Mouse (Mus musculus) hindbrain, embryonic 12.5 days (tissue): ENCODE results near the gene Cbx8. TPM values are rescaled to one million over a fixed set of nuclear protein-coding genes. Genes with fewer than 3 reads are reported as not detected.

Experiments
- ATAC-seq: fragments of 200-750 bp; cut with Nextera tagmentation; 2 replicates; pipeline ENCODE4 v1.8.0; 2017; ENCODE audit warnings: moderate TSS enrichment; ENCODE audit not compliant: low FRiP score
- H3K27ac ChIP-seq: fragments of 300-500 bp; sonication (generic); 2 replicates; pipeline ENCODE4 v1.5.1; 2016; ENCODE audit warnings: mild to moderate bottlenecking
- H3K27me3 ChIP-seq: fragments of 300-500 bp; sonication (generic); 2 replicates; pipeline ENCODE4 v1.6.1; 2016; ENCODE audit warnings: mild to moderate bottlenecking
- H3K36me3 ChIP-seq: fragments of 300-500 bp; sonication (generic); 2 replicates; pipeline ENCODE4 v1.6.1; 2016; ENCODE audit warnings: mild to moderate bottlenecking
- H3K4me1 ChIP-seq: fragments of 300-500 bp; sonication (generic); 2 replicates; pipeline ENCODE4 v1.6.1; 2016
- H3K4me2 ChIP-seq: fragments of 300-500 bp; sonication (generic); replicated peaks from 2 replicates; pipeline ENCODE4 v1.6.1; 2016; ENCODE audit warnings: mild to moderate bottlenecking
- H3K4me3 ChIP-seq: fragments of 300-500 bp; sonication (generic); 2 replicates; pipeline ENCODE4 v1.5.1; 2016; ENCODE audit warnings: mild to moderate bottlenecking
- H3K9ac ChIP-seq: fragments of 300-500 bp; sonication (generic); 2 replicates; pipeline ENCODE4 v1.6.1; 2016; ENCODE audit warnings: mild to moderate bottlenecking, moderate library complexity
- H3K9me3 ChIP-seq: fragments of 300-500 bp; sonication (generic); replicated peaks from 2 replicates; pipeline ENCODE4 v1.6.1; 2016; ENCODE audit warnings: mild to moderate bottlenecking
- WGBS: fragments of 180-500 bp; shearing (Covaris S2); methylation state at CpG from one replicate; pipeline ENCODE4 v1.1.7; 2016; 5-methylcytosine and 5-hydroxymethylcytosine counted together
- polyA plus RNA-seq: library from polyadenylated mRNA; unstranded; fragments of >200 nt; fragmentation: Nextera tagmentation; extraction: Ambion mirVana; gene quantifications from 2 replicates; pipeline ENCODE4 v1.2.1, GENCODE M21; 2016

The Cbx8 gene
- polyA plus RNA-seq, 1 experiment from 2014 or later: 9.9 TPM

DNA sequence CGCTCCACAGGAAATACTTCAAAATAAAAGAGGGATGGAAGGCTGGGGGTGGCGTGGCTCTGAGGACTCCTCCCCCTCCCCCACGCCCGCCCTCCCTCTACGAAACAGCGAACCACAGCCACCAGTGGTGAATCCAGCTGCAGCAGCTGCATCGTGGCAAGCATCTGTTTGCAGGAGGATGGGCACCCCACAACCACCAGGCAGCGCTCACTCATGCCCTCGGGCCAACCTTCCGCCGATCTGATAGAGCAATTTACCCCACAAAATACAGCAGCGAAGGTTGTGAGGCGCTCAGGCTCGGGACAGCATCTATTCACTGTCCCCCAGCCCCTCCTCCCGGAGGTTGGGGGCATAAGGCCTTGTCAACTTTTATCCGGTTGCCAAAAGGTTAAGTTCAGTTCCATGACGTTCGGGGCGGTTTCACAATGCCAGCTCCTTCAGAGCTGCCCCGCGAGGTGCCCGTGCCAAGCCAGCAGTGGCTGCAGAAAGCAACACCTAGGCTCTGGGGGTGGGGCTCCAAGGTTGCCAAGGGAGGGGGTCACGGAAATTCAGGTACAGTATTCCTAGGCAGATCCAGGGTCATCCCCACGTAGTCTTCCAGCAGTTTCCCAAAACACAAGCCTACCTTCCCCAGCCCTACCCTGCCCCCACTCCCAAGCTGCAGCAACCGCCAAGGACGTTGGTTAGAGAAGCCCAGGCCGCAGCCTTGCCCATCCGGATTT, 43.1 kb upstream of the Cbx8 start:
- H3K4me3 ChIP-seq: peak overlapping the region; percentile 85
- peaks cover 71% of the 10 kb centered on the region for H3K4me1 ChIP-seq
- H3K27me3 ChIP-seq: peaks cover 75% of the 10 kb centered on the region
- no peaks in the 10 kb centered on the region for H3K9me3 ChIP-seq
- under 1% methylated on average over 28 of the region's 28 CpGs for WGBS
- peaks cover 15% of the 10 kb centered on the region for H3K36me3 ChIP-seq
- H3K27ac ChIP-seq: no peak overlapping the region
- peak overlapping the region; percentile 88 for H3K4me2 ChIP-seq
- no peak for ATAC-seq
- peak overlapping the region; percentile 92 for H3K9ac ChIP-seq

DNA sequence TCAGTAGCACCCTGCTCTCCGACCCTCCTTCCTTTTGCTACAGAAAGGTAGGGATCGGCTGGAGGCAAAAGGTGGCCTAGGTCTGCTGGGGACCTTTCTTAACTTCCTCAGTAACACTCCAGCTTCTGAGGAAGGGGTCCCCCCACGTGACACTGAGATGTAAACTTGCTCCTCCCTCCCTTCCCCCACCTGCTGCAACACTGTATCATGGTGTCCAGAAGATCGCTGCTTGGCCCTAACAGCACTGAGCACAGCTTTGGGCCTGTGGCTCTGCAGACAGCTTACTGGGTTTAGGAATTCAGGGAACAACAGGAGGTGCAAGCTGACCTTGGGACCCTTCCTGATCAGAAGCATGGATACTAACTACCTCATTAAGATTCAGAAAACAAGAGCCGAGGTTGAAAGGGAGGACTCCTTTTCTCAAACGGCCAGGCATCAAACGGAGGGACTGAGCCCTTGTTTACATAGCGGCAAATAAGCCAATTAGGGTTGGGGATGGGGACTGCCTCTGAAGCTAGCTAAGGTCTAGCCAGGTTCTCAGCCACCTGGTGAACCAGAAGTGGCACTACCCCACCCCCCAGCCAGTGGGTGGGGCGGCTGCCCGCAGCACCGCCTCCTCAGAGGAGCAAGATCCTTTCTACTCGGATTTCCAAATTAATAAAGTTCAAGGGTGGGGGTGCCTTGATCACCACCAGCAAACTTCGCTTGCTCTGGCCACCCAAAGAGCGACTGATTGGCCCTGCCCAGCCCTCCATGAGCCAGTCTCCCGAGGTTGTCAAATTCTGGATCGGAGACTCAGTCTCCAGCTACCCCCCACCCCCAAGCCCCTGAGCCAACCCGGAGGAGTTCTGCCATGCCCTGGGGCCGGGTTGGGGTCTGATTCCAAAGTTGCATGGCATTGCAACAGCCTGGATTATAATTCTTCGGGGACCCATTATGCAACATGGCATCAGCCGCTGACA, 42.1 kb upstream of the Cbx8 start:
- Histone ChIP-seq H3K4me3 (peak overlapping the region; percentile 85), H3K4me1 (peaks cover 80% of the 10 kb centered on the region), H3K9ac (0 out of 2 replicates have a peak overlapping the region, but pooled peaks have one; percentile 92), H3K27me3 (peaks cover 68% of the 10 kb centered on the region), H3K9me3 (no peaks in the 10 kb centered on the region), H3K27ac (no peak overlapping the region), H3K4me2 (peak overlapping the region; percentile 88), H3K36me3 (peaks cover 15% of the 10 kb centered on the region)
- ATAC-seq: no peak
- 9% methylated on average over 20 of the region's 20 CpGs for WGBS

DNA sequence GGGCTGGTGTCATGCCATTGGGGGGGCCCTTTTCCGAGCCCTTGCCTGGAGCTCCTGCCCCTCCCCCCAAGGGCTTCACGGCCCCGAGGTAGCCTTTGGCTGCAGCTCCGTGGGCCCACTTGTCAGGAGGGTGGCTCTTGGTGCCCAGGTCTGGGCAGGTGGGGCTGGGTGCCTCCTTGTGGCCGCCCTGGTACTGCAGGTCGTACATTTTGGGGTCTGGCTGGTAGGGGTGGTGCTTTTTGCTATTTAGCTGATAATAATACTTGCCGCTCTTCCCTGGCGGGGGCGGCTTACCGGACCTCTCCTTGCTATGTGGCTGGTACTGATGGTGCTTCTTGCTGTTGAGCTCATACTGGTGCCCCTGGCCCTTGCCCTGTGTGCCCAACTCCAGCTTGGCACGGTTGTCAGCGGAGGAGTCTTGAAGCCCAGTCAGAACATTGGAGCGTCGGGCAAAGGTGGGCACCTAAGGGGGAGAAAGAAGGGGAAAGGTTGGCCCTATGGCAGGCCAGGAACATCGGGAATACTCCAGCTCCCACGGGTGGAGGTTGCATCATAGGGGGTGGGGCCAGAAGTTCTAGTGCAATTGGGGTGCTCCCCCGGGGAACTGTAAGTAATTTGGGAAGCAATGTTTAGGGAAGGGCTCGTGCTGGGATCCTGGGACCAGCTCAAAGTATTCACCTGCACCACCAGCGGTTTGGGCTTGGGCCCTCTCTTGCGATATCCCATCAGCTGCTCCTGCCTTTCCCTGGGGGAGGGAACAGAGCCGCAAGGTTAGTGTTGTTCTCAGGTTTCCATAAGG, 41.3 kb upstream of the Cbx8 start:
- peaks cover 15% of the 10 kb centered on the region for H3K36me3 ChIP-seq
- 12% methylated on average over 21 of the region's 21 CpGs for WGBS
- H3K9me3 ChIP-seq: no peaks in the 10 kb centered on the region
- H3K4me2 ChIP-seq: peak overlapping the region; percentile 88; the same call in 1 of the 2 replicates
- peaks cover 59% of the 10 kb centered on the region for H3K27me3 ChIP-seq
- peaks cover 76% of the 10 kb centered on the region for H3K4me1 ChIP-seq
- no peak overlapping the region for H3K9ac ChIP-seq
- no peak overlapping the region for H3K27ac ChIP-seq
- ATAC-seq: no peak
- H3K4me3 ChIP-seq: peak overlapping the region; percentile 21

DNA sequence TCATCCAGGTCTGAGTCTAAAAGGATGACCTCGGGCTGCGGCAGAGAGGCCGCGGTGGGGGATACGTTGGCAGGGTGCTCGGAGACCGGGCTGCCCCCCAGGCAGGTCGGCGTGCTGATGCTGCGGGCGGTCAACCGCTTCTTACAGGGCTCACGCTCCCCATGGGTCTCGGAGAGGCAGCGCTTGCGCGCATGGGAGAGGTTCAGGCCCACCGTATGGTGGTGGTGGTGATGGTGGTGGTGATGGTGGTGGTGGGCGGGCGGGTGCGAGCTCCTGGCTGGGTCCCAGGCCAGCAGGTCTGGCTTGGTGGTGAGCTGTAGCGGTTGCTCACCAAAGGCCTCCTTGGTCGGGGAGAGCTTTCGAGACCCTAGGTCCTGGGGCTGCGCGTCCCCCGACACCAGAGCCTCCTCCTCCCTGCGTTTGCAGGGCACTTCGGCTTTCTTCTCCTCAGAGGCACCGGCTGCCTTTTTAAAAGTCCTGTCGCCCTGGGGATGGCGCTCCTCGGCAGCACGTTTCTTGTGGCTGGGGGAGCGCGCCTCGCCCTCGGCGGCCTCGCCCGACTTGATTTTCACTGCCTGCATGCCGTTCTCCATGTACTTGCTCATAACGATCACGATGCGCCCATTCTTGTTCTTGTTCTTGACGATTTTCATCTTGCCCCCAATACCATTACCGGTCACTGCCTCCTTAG, 40.5 kb upstream of the Cbx8 start:
- ATAC-seq: no peak
- peaks cover 52% of the 10 kb centered on the region for H3K27me3 ChIP-seq
- H3K4me1 ChIP-seq: peaks cover 68% of the 10 kb centered on the region
- H3K4me2 ChIP-seq: peak overlapping the region; percentile 27
- H3K27ac ChIP-seq: no peak overlapping the region
- H3K4me3 ChIP-seq: peak overlapping the region; percentile 21
- peaks cover 15% of the 10 kb centered on the region for H3K36me3 ChIP-seq
- 11% methylated on average over 44 of the region's 47 CpGs for WGBS
- H3K9me3 ChIP-seq: no peaks in the 10 kb centered on the region
- 0 out of 2 replicates have a peak overlapping the region, but pooled peaks have one; percentile 15 for H3K9ac ChIP-seq

DNA sequence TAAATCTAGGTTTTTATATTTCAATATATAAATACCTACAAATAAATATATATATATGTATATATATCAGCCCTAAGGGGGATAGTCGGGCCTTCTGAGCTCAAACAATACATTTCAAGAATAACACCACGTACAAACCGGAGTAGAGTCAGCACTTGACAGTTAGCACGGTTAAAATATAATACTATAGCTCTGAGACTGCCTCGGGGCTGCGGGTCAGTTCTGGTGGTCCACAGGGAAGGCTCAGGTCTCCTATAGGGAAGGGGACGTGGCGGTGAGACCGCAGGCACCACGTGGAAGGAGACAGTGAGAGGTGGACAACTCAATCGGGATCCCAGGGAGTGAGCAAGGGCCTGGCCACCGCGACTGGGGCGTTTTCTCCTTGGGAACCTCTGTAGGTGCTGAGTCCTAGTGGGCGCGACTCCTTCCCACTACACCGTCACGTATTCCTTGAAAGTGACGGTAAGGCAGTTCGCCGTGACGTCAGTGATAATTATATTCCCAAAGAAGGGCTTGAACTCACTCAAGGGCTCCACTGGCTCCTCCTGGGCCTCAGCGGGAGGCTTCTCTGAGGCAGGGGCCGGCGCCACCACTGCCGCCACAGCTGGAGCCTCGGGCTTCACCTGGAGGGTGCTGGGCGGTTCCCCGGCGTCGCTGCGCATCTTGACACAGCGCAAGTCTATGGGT, 39.8 kb upstream of the Cbx8 start:
- H3K27ac ChIP-seq: no peak overlapping the region
- 22% methylated on average over 33 of the region's 33 CpGs for WGBS
- peak overlapping the region; percentile 21 for H3K4me3 ChIP-seq
- H3K4me1 ChIP-seq: peaks cover 68% of the 10 kb centered on the region
- no peak for ATAC-seq
- H3K9me3 ChIP-seq: no peaks in the 10 kb centered on the region
- peak overlapping the region; percentile 27 for H3K4me2 ChIP-seq
- peaks cover 52% of the 10 kb centered on the region for H3K27me3 ChIP-seq
- peaks cover 15% of the 10 kb centered on the region for H3K36me3 ChIP-seq
- 0 out of 2 replicates have a peak overlapping the region, but pooled peaks have one; percentile 15 for H3K9ac ChIP-seq

DNA sequence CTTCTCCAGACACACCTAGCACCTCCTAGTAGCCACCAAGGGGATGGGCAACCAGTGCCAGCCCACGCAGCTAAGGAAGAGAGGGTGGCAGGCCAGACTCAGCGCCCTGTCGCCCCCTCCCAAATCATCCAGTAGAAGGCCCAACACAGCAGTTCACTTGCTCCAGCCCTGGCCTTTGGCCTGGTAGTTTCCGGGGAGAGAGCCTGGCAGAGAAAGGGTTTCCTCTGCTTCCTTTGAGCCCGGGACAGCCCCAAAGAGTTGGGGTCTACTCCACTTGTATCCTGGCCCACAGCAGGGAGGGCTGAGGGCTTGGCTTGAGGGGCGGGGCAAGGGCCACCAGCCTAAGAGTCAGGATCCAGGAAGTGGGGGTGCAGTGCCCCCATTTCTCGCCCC, 38.7 kb upstream of the Cbx8 start:
- Histone ChIP-seq H3K27ac (peak overlapping the region; percentile 68), H3K36me3 (peaks cover 15% of the 10 kb centered on the region), H3K9me3 (no peaks in the 10 kb centered on the region), H3K4me2 (peak overlapping the region; percentile 44), H3K9ac (peak overlapping the region; percentile 57; the same call in 1 of the 2 replicates), H3K4me1 (peaks cover 64% of the 10 kb centered on the region), H3K27me3 (peaks cover 54% of the 10 kb centered on the region), H3K4me3 (peak overlapping the region; percentile 7; the same call in 1 of the 2 replicates)
- 26% methylated on average over 7 of the region's 7 CpGs for WGBS
- ATAC-seq: peak; percentile 3; the same call in 1 of the 2 replicates

DNA sequence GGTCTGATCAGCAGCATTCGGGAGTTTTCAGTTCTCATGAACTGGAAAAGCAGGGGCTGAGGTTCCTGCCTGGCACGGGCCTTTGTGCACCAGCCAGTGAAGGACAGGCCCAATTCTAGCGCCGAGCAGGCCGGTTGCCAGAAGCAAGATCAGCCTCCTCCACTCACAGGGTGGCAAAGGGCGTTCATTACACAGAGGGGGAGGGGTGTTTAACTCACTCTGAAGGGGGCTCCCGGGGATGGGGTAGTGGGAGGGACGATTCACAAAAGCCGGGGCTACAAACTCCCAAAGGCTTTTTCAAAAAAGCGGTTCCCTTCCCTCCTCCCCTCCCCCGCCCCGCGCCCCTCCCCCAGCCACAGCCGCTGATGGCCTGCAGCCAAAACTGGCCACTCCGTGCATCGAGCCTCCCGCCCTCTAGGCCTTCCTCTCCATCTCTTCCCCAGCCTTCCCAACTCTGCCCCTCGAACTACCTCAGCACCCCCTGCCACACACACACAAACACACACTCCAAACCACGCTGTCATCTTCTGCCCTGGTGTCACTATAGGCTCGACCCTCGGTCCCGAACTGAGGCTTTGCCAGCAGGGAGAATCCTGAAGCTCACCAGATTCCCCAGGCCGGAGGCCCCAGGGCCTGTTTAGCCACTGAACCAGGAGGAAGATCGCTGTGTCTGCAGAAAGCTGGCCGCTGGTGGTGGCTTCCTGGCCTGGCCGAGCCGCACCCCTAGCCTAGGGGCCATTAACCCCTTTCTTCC, 38.1 kb upstream of the Cbx8 start:
- peak; percentile 81 for ATAC-seq
- H3K4me1 ChIP-seq: peaks cover 58% of the 10 kb centered on the region

DNA sequence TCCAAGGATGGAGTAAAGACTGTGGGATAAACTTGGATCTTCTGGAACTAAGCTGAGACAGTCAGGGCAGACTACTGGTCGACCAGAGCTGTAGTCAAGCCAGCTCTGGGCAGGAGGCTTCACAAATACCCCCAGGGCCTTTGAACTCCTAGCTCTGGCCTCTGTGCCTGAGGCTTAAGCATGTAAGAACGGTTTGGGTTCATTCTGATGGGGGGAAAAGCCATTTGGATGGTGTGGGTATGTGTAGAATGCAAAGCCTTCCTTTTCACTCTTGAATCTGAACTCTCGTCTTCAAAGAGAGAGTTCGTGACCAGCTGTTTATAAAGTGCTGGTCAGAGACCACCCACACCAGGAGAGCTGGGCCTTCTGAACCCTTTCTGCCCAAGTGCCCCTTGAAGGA, 37.0 kb upstream of the Cbx8 start:
- ATAC-seq: no peak
- H3K27me3 ChIP-seq: peaks cover 51% of the 10 kb centered on the region
- no peak overlapping the region for H3K4me3 ChIP-seq
- no peaks in the 10 kb centered on the region for H3K9me3 ChIP-seq
- H3K4me2 ChIP-seq: no peak overlapping the region
- H3K27ac ChIP-seq: no peak overlapping the region
- H3K9ac ChIP-seq: no peak overlapping the region
- WGBS: 78% methylated on average over 4 of the region's 4 CpGs
- peaks cover 15% of the 10 kb centered on the region for H3K36me3 ChIP-seq
- peaks cover 47% of the 10 kb centered on the region for H3K4me1 ChIP-seq

More for the DNA sequence above, 38.1 kb upstream of the Cbx8 start:
- Histone ChIP-seq H3K4me3 (peak overlapping the region; percentile 7; the same call in 1 of the 2 replicates), H3K27ac (peak overlapping the region; percentile 68), H3K27me3 (peaks cover 58% of the 10 kb centered on the region), H3K36me3 (peaks cover 15% of the 10 kb centered on the region), H3K9ac (peak overlapping the region; percentile 57; the same call in 1 of the 2 replicates), H3K9me3 (no peaks in the 10 kb centered on the region), H3K4me2 (peak overlapping the region; percentile 44)
- 3% methylated on average over 20 of the region's 27 CpGs for WGBS

DNA sequence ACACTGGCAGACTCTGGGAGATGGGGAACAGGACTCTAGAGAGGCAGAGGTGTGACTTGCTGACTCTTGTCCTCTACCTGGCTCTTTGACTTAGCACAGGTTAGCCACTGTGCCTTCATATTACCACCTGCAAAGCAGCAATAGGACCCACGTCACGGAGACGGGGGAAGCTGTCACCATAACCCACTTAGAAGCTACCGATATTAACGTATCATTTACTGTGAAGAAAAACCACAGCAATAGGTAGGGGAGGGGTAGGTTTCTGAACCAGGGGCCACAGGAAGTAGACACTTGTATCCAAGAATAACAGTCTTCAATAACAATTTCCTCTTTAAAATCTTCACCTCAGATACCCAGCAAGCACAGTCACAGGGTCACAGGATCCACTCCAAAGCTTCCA, 35.0 kb upstream of the Cbx8 start:
- H3K27me3 ChIP-seq: peaks cover 40% of the 10 kb centered on the region

DNA sequence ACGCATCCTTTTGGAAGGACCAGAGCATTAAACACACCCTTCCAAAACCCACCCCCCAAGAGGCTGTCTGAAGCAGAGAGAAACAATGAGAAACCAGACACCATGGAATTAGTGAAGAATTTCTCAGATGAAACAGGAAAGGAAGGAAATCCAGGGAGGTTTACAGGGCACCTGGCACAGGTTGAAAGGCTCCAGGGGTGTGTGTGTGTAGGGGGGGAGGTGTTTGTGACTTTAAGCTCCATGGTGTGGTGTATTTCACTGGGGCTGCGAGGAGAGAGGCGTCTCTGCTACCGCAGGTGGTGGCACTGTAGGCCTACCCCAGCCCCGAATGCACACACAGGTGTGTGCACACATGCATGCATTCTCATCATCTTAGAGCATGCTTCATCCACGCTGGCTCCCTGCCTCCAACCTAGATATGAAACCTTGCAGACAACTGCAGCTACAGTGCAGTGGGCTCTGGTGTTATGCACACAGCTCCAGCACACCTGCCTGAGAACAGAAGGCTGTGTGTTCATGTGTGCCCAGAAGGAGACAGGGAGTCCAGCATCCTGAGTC, 33.2 kb upstream of the Cbx8 start:
- Histone ChIP-seq H3K4me3 (no peak overlapping the region), H3K9me3 (0 out of 2 replicates have a peak, but pooled peaks cover 4% of the 10 kb centered on the region), H3K4me2 (no peak overlapping the region), H3K4me1 (peaks cover 12% of the 10 kb centered on the region), H3K36me3 (no peaks in the 10 kb centered on the region), H3K27ac (no peak overlapping the region), H3K9ac (no peak overlapping the region), H3K27me3 (peaks cover 24% of the 10 kb centered on the region)
- ATAC-seq: no peak
- 67% methylated on average over 6 of the region's 6 CpGs for WGBS

More for the DNA sequence above, 35.0 kb upstream of the Cbx8 start:
- no peak overlapping the region for H3K4me2 ChIP-seq
- H3K9me3 ChIP-seq: no peaks in the 10 kb centered on the region
- H3K4me3 ChIP-seq: no peak overlapping the region
- peaks cover 27% of the 10 kb centered on the region for H3K4me1 ChIP-seq
- peaks cover 1% of the 10 kb centered on the region for H3K36me3 ChIP-seq
- H3K27ac ChIP-seq: no peak overlapping the region
- no peak overlapping the region for H3K9ac ChIP-seq
- WGBS: 94% methylated on average over 5 of the region's 5 CpGs
- ATAC-seq: no peak
